Mouse (Mus musculus): ENCODE data around the gene Fmnl2. TPM values are rescaled to one million over a fixed set of nuclear protein-coding genes. Genes with fewer than 3 reads are reported as not detected.

The Fmnl2 gene
- total RNA-seq, 4 experiments from 2014 or later = 43.9 to 45.7 (median 44.3) TPM

- no peak for DNase-seq (ENCODE audit: low spot score in 2 of 2)
These were observed 172.2 kb downstream of the Fmnl2 start for GRCm38 (mm10) chr2:53029716-53030431.

GRCm38 (mm10) chr2:53030432-53030826, 172.8 kb downstream of the Fmnl2 start:
- no peak for DNase-seq (ENCODE audit: low spot score in 2 of 2)

- no peak for DNase-seq (ENCODE audit: low spot score in 2 of 2)
These were observed 180.6 kb downstream of the Fmnl2 start for GRCm38 (mm10) chr2:53038253-53038652.

- no peak for DNase-seq (ENCODE audit: low spot score in 2 of 2)
These were observed 181.1 kb downstream of the Fmnl2 start for GRCm38 (mm10) chr2:53038737-53039136.

- no peak for DNase-seq (ENCODE audit: low spot score in 2 of 2)
These were observed 189.4 kb downstream of the Fmnl2 start for GRCm38 (mm10) chr2:53047031-53047430.

- no peak for DNase-seq (ENCODE audit: low spot score in 2 of 2)
These were observed 190.2 kb downstream of the Fmnl2 start for GRCm38 (mm10) chr2:53047749-53048387.

GRCm38 (mm10) chr2:53050376-53050775, 192.7 kb downstream of the Fmnl2 start:
- DNase-seq (ENCODE audit: low spot score in 2 of 2) = no peak

- DNase-seq (ENCODE audit: low spot score in 2 of 2) = no peak
These were observed 193.8 kb downstream of the Fmnl2 start for GRCm38 (mm10) chr2:53051502-53051901.

GRCm38 (mm10) chr2:53053714-53054113, 196.1 kb downstream of the Fmnl2 start:
- no peak for DNase-seq (ENCODE audit: low spot score in 2 of 2)

GRCm38 (mm10) chr2:53056556-53056955, 198.9 kb downstream of the Fmnl2 start:
- DNase-seq (ENCODE audit: low spot score in 2 of 2) = no peak

GRCm38 (mm10) chr2:53057291-53057690, 199.6 kb downstream of the Fmnl2 start:
- DNase-seq (ENCODE audit: low spot score in 2 of 2) = no peak

- peak; percentile 45 to 57 for DNase-seq (ENCODE audit: low spot score in 2 of 2)
These were observed 203.8 kb downstream of the Fmnl2 start for GRCm38 (mm10) chr2:53061363-53062000.

GRCm38 (mm10) chr2:53066973-53067372, 209.3 kb downstream of the Fmnl2 start:
- no peak for DNase-seq (ENCODE audit: low spot score in 2 of 2)

GRCm38 (mm10) chr2:53070607-53071006, 212.9 kb downstream of the Fmnl2 start:
- peak in 1 of 2 experiments; percentile 11 for DNase-seq (ENCODE audit: low spot score in 2 of 2)

- DNase-seq (ENCODE audit: low spot score in 2 of 2) = no peak
These were observed 222.1 kb downstream of the Fmnl2 start for GRCm38 (mm10) chr2:53079693-53080286.

- DNase-seq (ENCODE audit: low spot score in 2 of 2) = no peak
These were observed 224.4 kb downstream of the Fmnl2 start for GRCm38 (mm10) chr2:53082045-53082444.

GRCm38 (mm10) chr2:53082501-53082900, 224.8 kb downstream of the Fmnl2 start:
- DNase-seq (ENCODE audit: low spot score in 2 of 2) = no peak

- DNase-seq (ENCODE audit: low spot score in 2 of 2) = no peak
These were observed 225.6 kb downstream of the Fmnl2 start for GRCm38 (mm10) chr2:53083241-53083640.

- peak in 1 of 2 experiments; percentile 48 for DNase-seq (ENCODE audit: low spot score in 2 of 2)
These were observed 228.1 kb downstream of the Fmnl2 start for GRCm38 (mm10) chr2:53085617-53086202.

- no peak for DNase-seq (ENCODE audit: low spot score in 2 of 2)
These were observed 231.1 kb downstream of the Fmnl2 start for GRCm38 (mm10) chr2:53088744-53089143.

- DNase-seq (ENCODE audit: low spot score in 2 of 2) = no peak
These were observed 237.4 kb downstream of the Fmnl2 start for GRCm38 (mm10) chr2:53095031-53095430.

GRCm38 (mm10) chr2:53095489-53095888, 237.8 kb downstream of the Fmnl2 start:
- DNase-seq (ENCODE audit: low spot score in 2 of 2) = no peak
